Mouse (Mus musculus): ENCODE data around the gene Oscp1. TPM values are rescaled to one million over a fixed set of nuclear protein-coding genes. Genes with fewer than 3 reads are reported as not detected.

The Oscp1 gene
- total RNA-seq, 2 experiments from 2014 or later = 54.5 TPM

Other genes starting within 250 kb of the Oscp1 start
- gene Csf3r, start 34.0 kb upstream of the Oscp1 start, total RNA-seq (2021) = 1 to 10 TPM; 4.2 to 5.3 TPM
- 10 to 100 TPM; 43.7 to 52.4 TPM for gene Mrps15, start 11.6 kb upstream of the Oscp1 start, total RNA-seq (2021)
- gene Lsm10, start 38.1 kb downstream of the Oscp1 start, total RNA-seq (2021) = 10 to 100 TPM; 12.2 to 17.6 TPM
- gene Stk40, start 45.4 kb downstream of the Oscp1 start, total RNA-seq (2021) = 10 to 100 TPM; 43.5 to 48.3 TPM
- 1 to 10 TPM; 2.4 to 2.9 TPM for gene Eva1b, start 89.2 kb downstream of the Oscp1 start, total RNA-seq (2021)
- under 1 TPM; 0.59 to 0.77 TPM for gene Sh3d21, start 104.9 kb downstream of the Oscp1 start, total RNA-seq (2021)
- gene Thrap3, start 144.2 kb downstream of the Oscp1 start, total RNA-seq (2021) = 100 to 1,000 TPM; 132 to 156 TPM
- 100 to 1,000 TPM; 251 to 254 TPM for gene Map7d1, start 197.8 kb downstream of the Oscp1 start, total RNA-seq (2021)
- 10 to 100 TPM; 84.5 to 87.3 TPM for gene Trappc3, start 203.8 kb downstream of the Oscp1 start, total RNA-seq (2021)
- gene Col8a2, start 228.2 kb downstream of the Oscp1 start, total RNA-seq (2021) = 1 to 10 TPM; 1.7 to 2.8 TPM